Mouse (Mus musculus) layer of hippocampus, adult 8-10 months (tissue): ENCODE measurements around the gene Homer3. TPM values are rescaled to one million over a fixed set of nuclear protein-coding genes. Genes with fewer than 3 reads are reported as not detected.

Experiments
- DNase-seq, 2 experiments: peaks; one replicate each; pipeline ENCODE4 v3.0.0; 2022; ENCODE audit warnings: low spot score in 2 of 2
- total RNA-seq, 4 experiments: library from RNA; stranded (reverse); gene quantifications; 2 replicates each; pipeline ENCODE4 v1.2.4; 2022

Gene Homer3
- total RNA-seq, 4 experiments from 2014 or later = 74.1 to 89.8 (median 80.1) TPM

- no peak for DNase-seq
Observed at GRCm38 (mm10) chr8:70331526-70331925, 48.9 kb downstream of the Homer3 start.

- DNase-seq = peak in 1 of 2 experiments; percentile 71
Observed at GRCm38 (mm10) chr8:70332070-70332877, 49.6 kb downstream of the Homer3 start.

- no peak for DNase-seq
Observed at GRCm38 (mm10) chr8:70332878-70333202, 50.2 kb downstream of the Homer3 start.

GRCm38 (mm10) chr8:70338931-70339330 is 56.3 kb downstream of the Homer3 start:
- no peak for DNase-seq

- no peak for DNase-seq
Observed at GRCm38 (mm10) chr8:70340659-70341058, 58.0 kb downstream of the Homer3 start.

- no peak for DNase-seq
Observed at GRCm38 (mm10) chr8:70342007-70342406, 59.4 kb downstream of the Homer3 start.

- DNase-seq = no peak
Observed at GRCm38 (mm10) chr8:70343076-70343475, 60.4 kb downstream of the Homer3 start.

- no peak for DNase-seq
Observed at GRCm38 (mm10) chr8:70343696-70344095, 61.1 kb downstream of the Homer3 start.

Other genes with a start within 250 kb of the Homer3 start
- gene Mau2, start 240.1 kb upstream of the Homer3 start, total RNA-seq = 10 to 100 TPM; 62.7 to 76.5 (median 72.8) TPM
- 10 to 100 TPM; 55.2 to 60.3 (median 57.2) TPM for gene Sugp1, start 240.0 kb upstream of the Homer3 start, total RNA-seq
- gene Tm6sf2, start 209.9 kb upstream of the Homer3 start, total RNA-seq = 10 to 100 TPM in 1 of 4 experiments, 1 to 10 TPM in 3; 2.6 to 11.3 (median 4.6) TPM
- 100 to 1,000 TPM in 2 of 4 experiments, 10 to 100 TPM in 2; 96.7 to 109 (median 100) TPM for gene Hapln4, start 199.4 kb upstream of the Homer3 start, total RNA-seq
- 100 to 1,000 TPM; 121 to 134 (median 129) TPM for gene Ncan, start 162.0 kb upstream of the Homer3 start, total RNA-seq
- 10 to 100 TPM; 28.3 to 38.4 (median 31.2) TPM for gene Nr2c2ap, start 151.5 kb upstream of the Homer3 start, total RNA-seq
- 10 to 100 TPM; 13.6 to 18.9 (median 14.7) TPM for gene Rfxank, start 143.7 kb upstream of the Homer3 start, total RNA-seq
- 10 to 100 TPM; 41.6 to 46.4 (median 43.8) TPM for gene Borcs8, start 143.3 kb upstream of the Homer3 start, total RNA-seq
- under 1 TPM in 2 of 4 experiments, not detected in 2; 0.82 to 0.96 TPM for gene Mef2b, start 143.1 kb upstream of the Homer3 start, total RNA-seq
- gene Tmem161a, start 110.5 kb upstream of the Homer3 start, total RNA-seq = 10 to 100 TPM; 48.9 to 58.8 (median 53.3) TPM
- 10 to 100 TPM; 32.9 to 55.2 (median 45.8) TPM for gene Slc25a42, start 70.5 kb upstream of the Homer3 start, total RNA-seq
- 100 to 1,000 TPM; 113 to 141 (median 123) TPM for gene Sugp2, start 48.6 kb upstream of the Homer3 start, total RNA-seq
- 10 to 100 TPM; 38.0 to 49.2 (median 40.1) TPM for gene Armc6, start 48.4 kb upstream of the Homer3 start, total RNA-seq
- gene Ddx49, start 19.7 kb downstream of the Homer3 start, total RNA-seq = 10 to 100 TPM; 49.2 to 55.5 (median 54.6) TPM
- 100 to 1,000 TPM; 127 to 152 (median 135) TPM for gene Cope, start 19.7 kb downstream of the Homer3 start, total RNA-seq
- 100 to 1,000 TPM in 3 of 4 experiments, 10 to 100 TPM in 1; 99.3 to 118 (median 106) TPM for gene Cers1, start 32.9 kb downstream of the Homer3 start, total RNA-seq
- 10 to 100 TPM in 2 of 4 experiments, 1 to 10 TPM in 1, not detected in 1; 4.8 to 16.4 (median 11.3) TPM for gene Gdf1, start 47.0 kb downstream of the Homer3 start, total RNA-seq
- gene Upf1, start 70.5 kb downstream of the Homer3 start, total RNA-seq = 10 to 100 TPM; 57.9 to 73.1 (median 65.4) TPM
- 1 to 10 TPM in 1 of 4 experiments, under 1 TPM in 3; 0.31 to 1.4 (median 0.73) TPM for gene Comp, start 90.7 kb downstream of the Homer3 start, total RNA-seq
- gene Crtc1, start 156.8 kb downstream of the Homer3 start, total RNA-seq = 100 to 1,000 TPM; 154 to 203 (median 177) TPM
- 10 to 100 TPM; 48.4 to 56.6 (median 53.1) TPM for gene Klhl26, start 194.1 kb downstream of the Homer3 start, total RNA-seq
- gene Tmem59l, start 204.5 kb downstream of the Homer3 start, total RNA-seq = 100 to 1,000 TPM; 284 to 307 (median 293) TPM
- 10 to 100 TPM; 20.4 to 31.5 (median 30.1) TPM for gene Crlf1, start 210.3 kb downstream of the Homer3 start, total RNA-seq
- gene Rex1bd, start 223.9 kb downstream of the Homer3 start, total RNA-seq = 100 to 1,000 TPM in 2 of 4 experiments, 10 to 100 TPM in 2; 86.4 to 104 (median 97.3) TPM
- gene Uba52, start 228.0 kb downstream of the Homer3 start, total RNA-seq = 1,000 to 10,000 TPM in 2 of 4 experiments, 100 to 1,000 TPM in 2; 772 to 1,065 (median 933) TPM
- gene Fkbp8, start 244.9 kb downstream of the Homer3 start, total RNA-seq = 100 to 1,000 TPM; 420 to 440 (median 425) TPM
- 10 to 100 TPM; 36.7 to 46.9 (median 39.6) TPM for gene Kxd1, start 245.1 kb downstream of the Homer3 start, total RNA-seq